Mouse (Mus musculus) MEL (cell line): ENCODE results near the gene Plcb4. TPM values are rescaled to one million over a fixed set of nuclear protein-coding genes. Genes with fewer than 3 reads are reported as not detected.

Experiments used
- DNase-seq: peaks from one replicate; pipeline ENCODE4 v3.0.0; 2011; ENCODE audit warnings: low read depth, low spot score
- H3K27ac ChIP-seq: 2 replicates; pipeline ENCODE4 v1.5.1; 2012; ENCODE audit warnings: low read depth, mild to moderate bottlenecking, control low read depth, low read length, moderate library complexity; ENCODE audit not compliant: control insufficient read depth
- H3K27me3 ChIP-seq, 2 experiments: fragments of 150-350 bp in 1 of 2; sonication (generic) in 1 of 2; 2 replicates each; pipeline ENCODE4 v1.6.1; 2012; ENCODE audit warnings: low read length in 2 of 2, mild to moderate bottlenecking in 2 of 2, improper control_type of control experiment in 1 of 2, moderate library complexity in 1 of 2; ENCODE audit not compliant: insufficient read depth in 2 of 2, control insufficient read depth in 1 of 2
- H3K36me3 ChIP-seq, 2 experiments: 2 replicates each; pipeline ENCODE4 v1.6.1; 2012 to 2014; ENCODE audit warnings: low read length in 2 of 2, improper control_type of control experiment in 1 of 2, inconsistent platforms in 1 of 2, mild to moderate bottlenecking in 1 of 2; ENCODE audit not compliant: insufficient read depth in 2 of 2, control insufficient read depth in 1 of 2
- H3K4me1 ChIP-seq, 2 experiments: fragments of 150-350 bp in 1 of 2; sonication (generic) in 1 of 2; 2 replicates each; pipeline ENCODE4 v1.6.1; 2012; ENCODE audit warnings: low read length in 2 of 2, improper control_type of control experiment in 1 of 2, mild to moderate bottlenecking in 1 of 2; ENCODE audit not compliant: insufficient read depth in 2 of 2, control insufficient read depth in 1 of 2
- H3K4me3 ChIP-seq, 2 experiments: fragments of 150-350 bp in 1 of 2; sonication (generic) in 1 of 2; 2 replicates each; pipeline ENCODE4 v1.5.1; 2012; ENCODE audit warnings: low read depth in 2 of 2, low read length in 2 of 2, mild to moderate bottlenecking in 2 of 2, moderate library complexity in 2 of 2, control low read depth in 1 of 2, improper control_type of control experiment in 1 of 2; ENCODE audit not compliant: control insufficient read depth in 1 of 2, insufficient read depth in 1 of 2
- H3K79me2 ChIP-seq: 2 replicates; pipeline ENCODE4 v1.6.1; 2012; ENCODE audit warnings: mild to moderate bottlenecking, low read length, moderate library complexity; ENCODE audit not compliant: control insufficient read depth, poor library complexity, insufficient read depth
- H3K9ac ChIP-seq: 2 replicates; pipeline ENCODE4 v1.6.1; 2012; ENCODE audit warnings: low read depth, mild to moderate bottlenecking, control low read depth, low read length, moderate library complexity; ENCODE audit not compliant: control insufficient read depth, poor library complexity, severe bottlenecking
- H3K9me3 ChIP-seq: fragments of 150-350 bp; sonication (generic); replicated peaks from 2 replicates; pipeline ENCODE4 v1.6.1; 2012; ENCODE audit warnings: mild to moderate bottlenecking, low read length, improper control_type of control experiment, moderate library complexity; ENCODE audit not compliant: insufficient read depth
- BHLHE40 ChIP-seq: IDR thresholded peaks from 2 replicates; pipeline ENCODE4 v1.6.1; 2012; ENCODE audit warnings: low read depth, mild to moderate bottlenecking, inconsistent platforms, low read length, improper control_type of control experiment, borderline replicate concordance
- CHD1 ChIP-seq: IDR thresholded peaks from 2 replicates; pipeline ENCODE4 v1.6.1; 2012; ENCODE audit warnings: low read depth, mild to moderate bottlenecking, inconsistent platforms, low read length, improper control_type of control experiment
- GABPA ChIP-seq: IDR thresholded peaks from 2 replicates; pipeline ENCODE4 v1.6.1; 2012; ENCODE audit warnings: low read depth, mild to moderate bottlenecking, inconsistent platforms, low read length, improper control_type of control experiment, moderate library complexity
- GATA1 ChIP-seq: IDR thresholded peaks from 2 replicates; pipeline ENCODE4 v1.6.1; 2011; ENCODE audit warnings: low read depth, low read length, improper control_type of control experiment
- HCFC1 ChIP-seq: IDR thresholded peaks from 2 replicates; pipeline ENCODE4 v1.6.1; 2012; ENCODE audit warnings: low read depth, mild to moderate bottlenecking, inconsistent platforms, low read length, improper control_type of control experiment, moderate library complexity
- JUND ChIP-seq: IDR thresholded peaks from 2 replicates; pipeline ENCODE4 v1.6.1; 2011; ENCODE audit warnings: low read depth, mild to moderate bottlenecking, improper control_type of control experiment, low read length
- KAT2A ChIP-seq: conservative IDR thresholded peaks from 2 replicates; pipeline ENCODE4 v1.6.1; 2012; ENCODE audit warnings: low read depth, low read length, improper control_type of control experiment, inconsistent platforms
- MAX ChIP-seq: IDR thresholded peaks from 2 replicates; pipeline ENCODE4 v1.6.1; 2011; ENCODE audit warnings: low read length, improper control_type of control experiment
- MEF2A ChIP-seq: IDR thresholded peaks from 2 replicates; pipeline ENCODE4 v1.6.1; 2014; ENCODE audit warnings: low read depth, mild to moderate bottlenecking, inconsistent platforms, low read length, improper control_type of control experiment; ENCODE audit not compliant: poor library complexity, insufficient replicate concordance, severe bottlenecking; ENCODE audit errors: extremely low read depth
- NELFE ChIP-seq: IDR thresholded peaks from 2 replicates; pipeline ENCODE4 v1.6.1; 2011; ENCODE audit warnings: low read depth, low read length, improper control_type of control experiment
- POLR2A ChIP-seq, 2 experiments: IDR thresholded peaks; 2 replicates each; pipeline ENCODE4 v1.6.1; 2011 to 2012; ENCODE audit warnings: low read length in 2 of 2, mild to moderate bottlenecking in 2 of 2, control low read depth in 1 of 2, improper control_type of control experiment in 1 of 2, low read depth in 1 of 2, moderate library complexity in 1 of 2; ENCODE audit not compliant: control insufficient read depth in 1 of 2, insufficient read depth in 1 of 2, poor library complexity in 1 of 2
- POLR2AphosphoS2 ChIP-seq: IDR thresholded peaks from 2 replicates; pipeline ENCODE4 v1.6.1; 2011; ENCODE audit warnings: low read length, improper control_type of control experiment
- POLR2AphosphoS5 ChIP-seq: IDR thresholded peaks from 2 replicates; pipeline ENCODE4 v1.6.1; 2012; ENCODE audit warnings: low read depth, borderline replicate concordance, mild to moderate bottlenecking, inconsistent platforms, low read length, moderate library complexity, mixed read lengths
- RAD21 ChIP-seq: IDR thresholded peaks from 2 replicates; pipeline ENCODE4 v1.6.1; 2011; ENCODE audit warnings: mild to moderate bottlenecking, low read depth, low read length, improper control_type of control experiment
- RCOR1 ChIP-seq: IDR thresholded peaks from 2 replicates; pipeline ENCODE4 v1.6.1; 2012; ENCODE audit warnings: low read depth, mild to moderate bottlenecking, inconsistent platforms, low read length, improper control_type of control experiment
- SIN3A ChIP-seq: IDR thresholded peaks from 2 replicates; pipeline ENCODE4 v1.6.1; 2012; ENCODE audit warnings: low read length, improper control_type of control experiment, inconsistent platforms
- TAL1 ChIP-seq: IDR thresholded peaks from 2 replicates; pipeline ENCODE4 v1.6.1; 2012; ENCODE audit warnings: mild to moderate bottlenecking, inconsistent platforms, low read length, moderate library complexity, mixed read lengths
- TCF12 ChIP-seq: IDR thresholded peaks from 2 replicates; pipeline ENCODE4 v1.6.1; 2014; ENCODE audit warnings: low read depth, mild to moderate bottlenecking, inconsistent platforms, low read length, improper control_type of control experiment, moderate library complexity
- UBTF ChIP-seq: IDR thresholded peaks from 2 replicates; pipeline ENCODE4 v1.6.1; 2012; ENCODE audit warnings: low read depth, mild to moderate bottlenecking, inconsistent platforms, low read length, improper control_type of control experiment, moderate library complexity, borderline replicate concordance; ENCODE audit not compliant: insufficient read depth
- USF2 ChIP-seq, 2 experiments: IDR thresholded peaks; 2 replicates each; pipeline ENCODE4 v1.6.1; 2011 to 2012; ENCODE audit warnings: improper control_type of control experiment in 2 of 2, low read length in 2 of 2, borderline replicate concordance in 1 of 2, inconsistent platforms in 1 of 2, low read depth in 1 of 2, mild to moderate bottlenecking in 1 of 2; ENCODE audit not compliant: insufficient read depth in 1 of 2
- ZC3H11A ChIP-seq: IDR thresholded peaks from 2 replicates; pipeline ENCODE4 v1.6.1; 2012; ENCODE audit warnings: low read depth, mild to moderate bottlenecking, inconsistent platforms, low read length, improper control_type of control experiment
- ZKSCAN1 ChIP-seq: IDR thresholded peaks from 2 replicates; pipeline ENCODE4 v1.6.1; 2012; ENCODE audit warnings: low read depth, mild to moderate bottlenecking, inconsistent platforms, low read length, improper control_type of control experiment, moderate library complexity
- ZMIZ1 ChIP-seq: IDR thresholded peaks from 2 replicates; pipeline ENCODE4 v1.6.1; 2012; ENCODE audit warnings: low read depth, mild to moderate bottlenecking, inconsistent platforms, low read length, improper control_type of control experiment, moderate library complexity
- ZNF384 ChIP-seq: IDR thresholded peaks from 2 replicates; pipeline ENCODE4 v1.6.1; 2012; ENCODE audit warnings: low read depth, mild to moderate bottlenecking, inconsistent platforms, low read length, improper control_type of control experiment
- polyA plus RNA-seq, 2 experiments: library from polyadenylated mRNA; stranded (reverse) in 1 of 2; unstranded in 1 of 2; fragments of >175 nt in 1 of 2; fragments of >200 nt in 1 of 2; gene quantifications; 2 replicates each; pipeline versions ENCODE4 v1.2.1 to v1.2.4; 2012; ENCODE audit warnings: low replicate concordance in 2 of 2, low read depth in 1 of 2; ENCODE audit not compliant: insufficient read length in 2 of 2, insufficient read depth in 1 of 2, missing spikeins in 1 of 2
- total RNA-seq: library from RNA; depleted of rRNA; stranded (reverse); fragments of 300-350 nt; gene quantifications from 2 replicates; pipeline ENCODE4 v1.2.3, GENCODE M21; 2012

Gene Plcb4
- total and polyA plus RNA-seq, 3 experiments = not detected

- no peak for TF ChIP-seq USF2 (IDR thresholded peaks at IDR 0.05; ENCODE audit: borderline replicate concordance in 1 of 2, insufficient read depth in 1 of 2, low read depth in 1 of 2, low read length in 2 of 2)
Observed at GRCm38 (mm10) chr2:135655948-135656347, 2.9 kb upstream of the Plcb4 start (continued).

GRCm38 (mm10) chr2:135656586-135656985, 2.2 kb upstream of the Plcb4 start:
- no peak overlapping the region for H3K9ac ChIP-seq
- no peak for TF ChIP-seq GABPA
- TF ChIP-seq POLR2A (IDR thresholded peaks at IDR 0.05; ENCODE audit: control insufficient read depth in 1 of 2, insufficient read depth in 1 of 2, low read depth in 1 of 2, low read length in 2 of 2, poor library complexity in 1 of 2) = no peak
- TF ChIP-seq USF2 (IDR thresholded peaks at IDR 0.05; ENCODE audit: borderline replicate concordance in 1 of 2, insufficient read depth in 1 of 2, low read depth in 1 of 2, low read length in 2 of 2) = no peak
- no peak for TF ChIP-seq ZNF384
- no peak for TF ChIP-seq POLR2AphosphoS2
- TF ChIP-seq GATA1 = no peak
- no peak for TF ChIP-seq SIN3A
- no peak for TF ChIP-seq TAL1
- TF ChIP-seq CHD1 = no peak
- no peak for TF ChIP-seq ZKSCAN1
- no peak for TF ChIP-seq MAX
- TF ChIP-seq UBTF = no peak
- no peak for TF ChIP-seq TCF12
- no peak for TF ChIP-seq ZMIZ1
- no peak for TF ChIP-seq RCOR1
- no peak for TF ChIP-seq HCFC1
- TF ChIP-seq ZC3H11A = no peak
- TF ChIP-seq, all 39 proteins: peak for 0
- Histone ChIP-seq H3K27me3 (no peaks in the 10 kb centered on the region), H3K27ac (no peak overlapping the region), H3K9me3 (no peaks in the 10 kb centered on the region), H3K4me1 (no peaks in the 10 kb centered on the region), H3K36me3 (no peaks in the 10 kb centered on the region), H3K4me3 (no peak overlapping the region), H3K79me2 (no peaks in the 10 kb centered on the region)
- DNase-seq = no peak

GRCm38 (mm10) chr2:135659391-135660180, 775 bp downstream of the Plcb4 start:
- TF ChIP-seq MEF2A = no peak
- TF ChIP-seq NELFE = no peak
- TF ChIP-seq POLR2AphosphoS5 = no peak
- TF ChIP-seq ZKSCAN1 = no peak
- no peak for TF ChIP-seq RAD21
- TF ChIP-seq KAT2A = no peak
- no peak for TF ChIP-seq JUND
- TF ChIP-seq BHLHE40 = no peak
- Histone ChIP-seq H3K27ac (no peak overlapping the region), H3K9ac (no peak overlapping the region), H3K27me3 (no peaks in the 10 kb centered on the region), H3K79me2 (no peaks in the 10 kb centered on the region), H3K36me3 (no peaks in the 10 kb centered on the region), H3K9me3 (no peaks in the 10 kb centered on the region), H3K4me3 (no peak overlapping the region), H3K4me1 (no peaks in the 10 kb centered on the region)
- DNase-seq = no peak
